Mouse (Mus musculus): ENCODE results near the gene Ryr3. TPM values are rescaled to one million over a fixed set of nuclear protein-coding genes. Genes with fewer than 3 reads are reported as not detected.

Ryr3 gene
- polyA plus RNA-seq, 1 experiment from 2014 or later: 0.91 TPM

GRCm38 (mm10) chr2:112593781-112594180 lies 623.1 kb downstream of the Ryr3 start:
- WGBS: 96% methylated on average over 2 of the region's 2 CpGs
- no peaks in the 10 kb centered on the region for H3K27me3 ChIP-seq (ENCODE audit: control insufficient read depth, insufficient read depth, low read length)
- no peak overlapping the region for H3K9ac ChIP-seq (ENCODE audit: low read length)
- H3K36me3 ChIP-seq (ENCODE audit: control insufficient read depth, insufficient read depth, low read length): no peaks in the 10 kb centered on the region
- H3K4me1 ChIP-seq (replicated peaks; ENCODE audit: control insufficient read depth, insufficient read depth, low read length): no peaks in the 10 kb centered on the region
- no peak overlapping the region for H3K4me2 ChIP-seq (ENCODE audit: low read depth, low read length, severe bottlenecking)
- H3K4me3 ChIP-seq (ENCODE audit: low read depth, low read length): no peak overlapping the region
- no peak for DNase-seq (ENCODE audit: low spot score)
- ATAC-seq (replicated peaks; ENCODE audit: low FRiP score): no peak
- H3K27ac ChIP-seq (ENCODE audit: low read depth, low read length): no peak overlapping the region
- H3K9me3 ChIP-seq (ENCODE audit: control insufficient read depth, low read length): no peaks in the 10 kb centered on the region

- H3K36me3 ChIP-seq (ENCODE audit: control insufficient read depth, insufficient read depth, low read length): no peaks in the 10 kb centered on the region
- H3K27me3 ChIP-seq (ENCODE audit: control insufficient read depth, insufficient read depth, low read length): no peaks in the 10 kb centered on the region
- ATAC-seq (replicated peaks; ENCODE audit: low FRiP score): no peak
- no peaks in the 10 kb centered on the region for H3K9me3 ChIP-seq (ENCODE audit: control insufficient read depth, low read length)
- WGBS: 69% methylated on average over 2 of the region's 2 CpGs
- H3K4me3 ChIP-seq (ENCODE audit: low read depth, low read length): no peak overlapping the region
- DNase-seq (ENCODE audit: low spot score): no peak
- no peak overlapping the region for H3K27ac ChIP-seq (ENCODE audit: low read depth, low read length)
- H3K9ac ChIP-seq (ENCODE audit: low read length): no peak overlapping the region
- H3K4me2 ChIP-seq (ENCODE audit: low read depth, low read length, severe bottlenecking): no peak overlapping the region
- no peaks in the 10 kb centered on the region for H3K4me1 ChIP-seq (replicated peaks; ENCODE audit: control insufficient read depth, insufficient read depth, low read length)
These were observed 623.6 kb downstream of the Ryr3 start for GRCm38 (mm10) chr2:112593322-112593721.

- Histone ChIP-seq H3K4me1 (replicated peaks; ENCODE audit: control insufficient read depth, insufficient read depth, low read length) (no peaks in the 10 kb centered on the region), H3K4me3 (ENCODE audit: low read depth, low read length) (no peak overlapping the region), H3K27me3 (ENCODE audit: control insufficient read depth, insufficient read depth, low read length) (no peaks in the 10 kb centered on the region), H3K9me3 (ENCODE audit: control insufficient read depth, low read length) (no peaks in the 10 kb centered on the region), H3K36me3 (ENCODE audit: control insufficient read depth, insufficient read depth, low read length) (no peaks in the 10 kb centered on the region), H3K4me2 (ENCODE audit: low read depth, low read length, severe bottlenecking) (no peak overlapping the region), H3K9ac (ENCODE audit: low read length) (no peak overlapping the region), H3K27ac (ENCODE audit: low read depth, low read length) (no peak overlapping the region)
- ATAC-seq (replicated peaks; ENCODE audit: low FRiP score) (no peak), DNase-seq (ENCODE audit: low spot score) (no peak)
- WGBS: 54% methylated on average over 6 of the region's 6 CpGs
These were observed 625.4 kb downstream of the Ryr3 start for GRCm38 (mm10) chr2:112591451-112591871.

GRCm38 (mm10) chr2:112590985-112591384 lies 625.9 kb downstream of the Ryr3 start:
- Histone ChIP-seq H3K27me3 (ENCODE audit: control insufficient read depth, insufficient read depth, low read length) (no peaks in the 10 kb centered on the region), H3K4me2 (ENCODE audit: low read depth, low read length, severe bottlenecking) (no peak overlapping the region), H3K27ac (ENCODE audit: low read depth, low read length) (no peak overlapping the region), H3K36me3 (ENCODE audit: control insufficient read depth, insufficient read depth, low read length) (no peaks in the 10 kb centered on the region), H3K9ac (ENCODE audit: low read length) (no peak overlapping the region), H3K4me1 (replicated peaks; ENCODE audit: control insufficient read depth, insufficient read depth, low read length) (no peaks in the 10 kb centered on the region), H3K9me3 (ENCODE audit: control insufficient read depth, low read length) (no peaks in the 10 kb centered on the region), H3K4me3 (ENCODE audit: low read depth, low read length) (no peak overlapping the region)
- ATAC-seq (replicated peaks; ENCODE audit: low FRiP score) (no peak), DNase-seq (ENCODE audit: low spot score) (no peak)
- 87% methylated on average over 7 of the region's 7 CpGs for WGBS

Small RNA genes within 50 kb of the gene (microRNA-seq; reads per million reads assigned to microRNA genes)
- not detected for gene Gm44374 (ENCODE audit: insufficient number of aligned reads)

Other genes starting within 250 kb of the Ryr3 start
- gene Tmco5b, start 68.6 kb upstream of the Ryr3 start, polyA plus RNA-seq (2014; fragmentation: Nextera tagmentation; extraction: Ambion mirVana): not detected in 2 replicates
- 0.69 and 0.77 TPM in 2 replicates for gene Fmn1, start 110.6 kb upstream of the Ryr3 start, polyA plus RNA-seq (2014; fragmentation: Nextera tagmentation; extraction: Ambion mirVana)

Data from forebrain, embryonic 11.5 days (tissue).